Mouse (Mus musculus): ENCODE measurements around the gene Zfp61. TPM values are rescaled to one million over a fixed set of nuclear protein-coding genes. Genes with fewer than 3 reads are reported as not detected.

Zfp61 gene
- polyA plus RNA-seq, 1 experiment from 2014 or later, result 41.4 TPM

GRCm38 (mm10) chr7:24298973-24299708 lies 1.9 kb downstream of the Zfp61 start:
- Histone ChIP-seq H3K9ac (ENCODE audit: low read depth, low read length) (peak overlapping the region; percentile 83), H3K9me3 (ENCODE audit: control insufficient read depth, low read length) (no peaks in the 10 kb centered on the region), H3K27ac (ENCODE audit: low read depth, low read length) (peak overlapping the region; percentile 92), H3K36me3 (ENCODE audit: control insufficient read depth, insufficient read depth, low read length) (peaks cover 37% of the 10 kb centered on the region), H3K4me3 (ENCODE audit: low read length) (peak overlapping the region; percentile 79), H3K4me1 (ENCODE audit: control insufficient read depth, insufficient read depth, low read depth, low read length) (peaks cover 19% of the 10 kb centered on the region), H3K27me3 (replicated peaks; ENCODE audit: control insufficient read depth, insufficient read depth, low read length) (no peaks in the 10 kb centered on the region), H3K4me2 (ENCODE audit: low read length) (peak overlapping the region; percentile 92)
- ATAC-seq, result peak; percentile 93
- WGBS, result under 1% methylated on average over 41 of the region's 47 CpGs

- under 1% methylated on average over 12 of the region's 12 CpGs for WGBS
- Histone ChIP-seq H3K4me1 (ENCODE audit: control insufficient read depth, insufficient read depth, low read depth, low read length) (peaks cover 19% of the 10 kb centered on the region), H3K27ac (ENCODE audit: low read depth, low read length) (peak overlapping the region; percentile 92), H3K9me3 (ENCODE audit: control insufficient read depth, low read length) (no peaks in the 10 kb centered on the region), H3K27me3 (replicated peaks; ENCODE audit: control insufficient read depth, insufficient read depth, low read length) (no peaks in the 10 kb centered on the region), H3K4me2 (ENCODE audit: low read length) (peak overlapping the region; percentile 92), H3K9ac (ENCODE audit: low read depth, low read length) (peak overlapping the region; percentile 83), H3K4me3 (ENCODE audit: low read length) (peak overlapping the region; percentile 79), H3K36me3 (ENCODE audit: control insufficient read depth, insufficient read depth, low read length) (peaks cover 38% of the 10 kb centered on the region)
- peak; percentile 14 for ATAC-seq
Measured at GRCm38 (mm10) chr7:24298635-24298972, 2.4 kb downstream of the Zfp61 start.

- Histone ChIP-seq H3K36me3 (ENCODE audit: control insufficient read depth, insufficient read depth, low read length) (peaks cover 35% of the 10 kb centered on the region), H3K9ac (ENCODE audit: low read depth, low read length) (peak overlapping the region; percentile 83; the same call in 1 of the 2 replicates), H3K27ac (ENCODE audit: low read depth, low read length) (no peak overlapping the region), H3K9me3 (ENCODE audit: control insufficient read depth, low read length) (no peaks in the 10 kb centered on the region), H3K4me1 (ENCODE audit: control insufficient read depth, insufficient read depth, low read depth, low read length) (peaks cover 19% of the 10 kb centered on the region), H3K4me3 (ENCODE audit: low read length) (peak overlapping the region; percentile 79; the same call in 1 of the 2 replicates), H3K4me2 (ENCODE audit: low read length) (peak overlapping the region; percentile 92), H3K27me3 (replicated peaks; ENCODE audit: control insufficient read depth, insufficient read depth, low read length) (no peaks in the 10 kb centered on the region)
- 88% methylated on average over 15 of the region's 15 CpGs for WGBS
- ATAC-seq, result no peak
Measured at GRCm38 (mm10) chr7:24297361-24298095, 3.5 kb downstream of the Zfp61 start.

- Histone ChIP-seq H3K27ac (ENCODE audit: low read depth, low read length) (no peak overlapping the region), H3K9ac (ENCODE audit: low read depth, low read length) (no peak overlapping the region), H3K4me2 (ENCODE audit: low read length) (no peak overlapping the region), H3K4me3 (ENCODE audit: low read length) (no peak overlapping the region), H3K36me3 (ENCODE audit: control insufficient read depth, insufficient read depth, low read length) (peaks cover 43% of the 10 kb centered on the region), H3K4me1 (ENCODE audit: control insufficient read depth, insufficient read depth, low read depth, low read length) (peaks cover 19% of the 10 kb centered on the region), H3K27me3 (replicated peaks; ENCODE audit: control insufficient read depth, insufficient read depth, low read length) (no peaks in the 10 kb centered on the region), H3K9me3 (ENCODE audit: control insufficient read depth, low read length) (no peaks in the 10 kb centered on the region)
- ATAC-seq, result no peak
- 95% methylated on average over 7 of the region's 7 CpGs for WGBS
Measured at GRCm38 (mm10) chr7:24296386-24296785, 4.6 kb downstream of the Zfp61 start.

GRCm38 (mm10) chr7:24295376-24295775 lies 5.7 kb downstream of the Zfp61 start:
- Histone ChIP-seq H3K27ac (ENCODE audit: low read depth, low read length) (no peak overlapping the region), H3K36me3 (ENCODE audit: control insufficient read depth, insufficient read depth, low read length) (peaks cover 52% of the 10 kb centered on the region), H3K27me3 (replicated peaks; ENCODE audit: control insufficient read depth, insufficient read depth, low read length) (no peaks in the 10 kb centered on the region), H3K4me2 (ENCODE audit: low read length) (no peak overlapping the region), H3K9ac (ENCODE audit: low read depth, low read length) (no peak overlapping the region), H3K4me1 (ENCODE audit: control insufficient read depth, insufficient read depth, low read depth, low read length) (peaks cover 15% of the 10 kb centered on the region), H3K9me3 (ENCODE audit: control insufficient read depth, low read length) (no peaks in the 10 kb centered on the region), H3K4me3 (ENCODE audit: low read length) (no peak overlapping the region)
- 96% methylated on average over 7 of the region's 7 CpGs for WGBS
- no peak for ATAC-seq

- Histone ChIP-seq H3K27ac (ENCODE audit: low read depth, low read length) (no peak overlapping the region), H3K4me2 (ENCODE audit: low read length) (no peak overlapping the region), H3K4me3 (ENCODE audit: low read length) (no peak overlapping the region), H3K4me1 (ENCODE audit: control insufficient read depth, insufficient read depth, low read depth, low read length) (peaks cover 9% of the 10 kb centered on the region), H3K9ac (ENCODE audit: low read depth, low read length) (no peak overlapping the region), H3K9me3 (ENCODE audit: control insufficient read depth, low read length) (no peaks in the 10 kb centered on the region), H3K36me3 (ENCODE audit: control insufficient read depth, insufficient read depth, low read length) (peaks cover 59% of the 10 kb centered on the region), H3K27me3 (replicated peaks; ENCODE audit: control insufficient read depth, insufficient read depth, low read length) (no peaks in the 10 kb centered on the region)
- ATAC-seq, result no peak
- 97% methylated on average over 4 of the region's 4 CpGs for WGBS
Measured at GRCm38 (mm10) chr7:24294763-24295162, 6.3 kb downstream of the Zfp61 start.

GRCm38 (mm10) chr7:24293061-24293851 lies 7.8 kb downstream of the Zfp61 start:
- no peaks in the 10 kb centered on the region for H3K27me3 ChIP-seq (replicated peaks; ENCODE audit: control insufficient read depth, insufficient read depth, low read length)
- peaks cover 64% of the 10 kb centered on the region for H3K36me3 ChIP-seq (ENCODE audit: control insufficient read depth, insufficient read depth, low read length)
- no peak overlapping the region for H3K9ac ChIP-seq (ENCODE audit: low read depth, low read length)
- WGBS, result 91% methylated on average over 12 of the region's 12 CpGs
- no peak for ATAC-seq
- H3K4me2 ChIP-seq (ENCODE audit: low read length), result no peak overlapping the region
- H3K4me1 ChIP-seq (ENCODE audit: control insufficient read depth, insufficient read depth, low read depth, low read length), result peaks cover 6% of the 10 kb centered on the region
- H3K27ac ChIP-seq (ENCODE audit: low read depth, low read length), result no peak overlapping the region
- H3K9me3 ChIP-seq (ENCODE audit: control insufficient read depth, low read length), result no peaks in the 10 kb centered on the region
- H3K4me3 ChIP-seq (ENCODE audit: low read length), result no peak overlapping the region

- Histone ChIP-seq H3K4me1 (ENCODE audit: control insufficient read depth, insufficient read depth, low read depth, low read length) (no peaks in the 10 kb centered on the region), H3K27me3 (replicated peaks; ENCODE audit: control insufficient read depth, insufficient read depth, low read length) (no peaks in the 10 kb centered on the region), H3K9ac (ENCODE audit: low read depth, low read length) (no peak overlapping the region), H3K4me3 (ENCODE audit: low read length) (no peak overlapping the region), H3K36me3 (ENCODE audit: control insufficient read depth, insufficient read depth, low read length) (peaks cover 69% of the 10 kb centered on the region), H3K27ac (ENCODE audit: low read depth, low read length) (no peak overlapping the region), H3K4me2 (ENCODE audit: low read length) (no peak overlapping the region), H3K9me3 (ENCODE audit: control insufficient read depth, low read length) (no peaks in the 10 kb centered on the region)
- ATAC-seq, result no peak
- 93% methylated on average over 27 of the region's 27 CpGs for WGBS
Measured at GRCm38 (mm10) chr7:24291387-24292090, 9.5 kb downstream of the Zfp61 start.

Data from hindbrain, embryonic 16.5 days (tissue).